Mouse (Mus musculus) midbrain, embryonic 16.5 days (tissue): ENCODE measurements at regions not wholly inside any gene's neighbourhood (a gene's known extent, or its start where the extent isn't known, plus 50 kb on each side); places are given as distances from the start of the nearest gene placed in this dataset.

ENCODE experiments used
- ATAC-seq: fragments of 200-750 bp; cut with Nextera tagmentation; 2 replicates; pipeline ENCODE4 v1.8.0; 2017; ENCODE audit warnings: moderate TSS enrichment
- H3K27ac ChIP-seq: fragments of 300-500 bp; sonication (generic); 2 replicates; pipeline ENCODE4 v1.5.1; 2014; ENCODE audit warnings: mild to moderate bottlenecking, low read length, mixed read lengths
- H3K27me3 ChIP-seq: fragments of 300-500 bp; sonication (generic); 2 replicates; pipeline ENCODE4 v1.6.1; 2014; ENCODE audit warnings: low read depth, low read length, mixed read lengths; ENCODE audit not compliant: control insufficient read depth, insufficient read depth
- H3K36me3 ChIP-seq: fragments of 300-500 bp; sonication (generic); 2 replicates; pipeline ENCODE4 v1.6.1; 2014; ENCODE audit warnings: mild to moderate bottlenecking, low read length, moderate library complexity, mixed read lengths; ENCODE audit not compliant: control insufficient read depth, insufficient read depth
- H3K4me1 ChIP-seq: fragments of 300-500 bp; sonication (generic); 2 replicates; pipeline ENCODE4 v1.6.1; 2014; ENCODE audit warnings: mild to moderate bottlenecking, low read length, mixed read lengths; ENCODE audit not compliant: control insufficient read depth, insufficient read depth
- H3K4me2 ChIP-seq: fragments of 300-500 bp; sonication (generic); 2 replicates; pipeline ENCODE4 v1.6.1; 2014; ENCODE audit warnings: mild to moderate bottlenecking, low read length, mixed read lengths
- H3K4me3 ChIP-seq: fragments of 300-500 bp; sonication (generic); 2 replicates; pipeline ENCODE4 v1.5.1; 2014; ENCODE audit warnings: low read depth, mild to moderate bottlenecking, low read length, moderate library complexity, mixed read lengths
- H3K9ac ChIP-seq: fragments of 300-500 bp; sonication (generic); 2 replicates; pipeline ENCODE4 v1.6.1; 2014; ENCODE audit warnings: low read depth, low read length, mixed read lengths
- H3K9me3 ChIP-seq: fragments of 300-500 bp; sonication (generic); replicated peaks from 2 replicates; pipeline ENCODE4 v1.6.1; 2014; ENCODE audit warnings: mild to moderate bottlenecking, low read length, mixed read lengths; ENCODE audit not compliant: control insufficient read depth, poor library complexity, severe bottlenecking
- WGBS: fragments of 180-500 bp; shearing (Covaris S2); extraction: QIAGEN DNeasy Blood & Tissue Kit; methylation state at CpG from one replicate; pipeline ENCODE4 v1.1.7; 2014; 5-methylcytosine and 5-hydroxymethylcytosine counted together

GRCm38 (mm10) chr10:48405071-48405470 lies 1383.5 kb downstream of the Grik2 start:
- no peaks in the 10 kb centered on the region for H3K36me3 ChIP-seq
- no peak overlapping the region for H3K4me2 ChIP-seq
- no peaks in the 10 kb centered on the region for H3K9me3 ChIP-seq
- no peaks in the 10 kb centered on the region for H3K27me3 ChIP-seq
- WGBS, result 81% methylated on average over 3 of the region's 3 CpGs
- no peak overlapping the region for H3K9ac ChIP-seq
- H3K27ac ChIP-seq, result no peak overlapping the region
- H3K4me1 ChIP-seq, result no peaks in the 10 kb centered on the region
- no peak for ATAC-seq
- H3K4me3 ChIP-seq, result no peak overlapping the region
